Mouse (Mus musculus): ENCODE results near the gene Rorc.

Gene Rorc

DNA sequence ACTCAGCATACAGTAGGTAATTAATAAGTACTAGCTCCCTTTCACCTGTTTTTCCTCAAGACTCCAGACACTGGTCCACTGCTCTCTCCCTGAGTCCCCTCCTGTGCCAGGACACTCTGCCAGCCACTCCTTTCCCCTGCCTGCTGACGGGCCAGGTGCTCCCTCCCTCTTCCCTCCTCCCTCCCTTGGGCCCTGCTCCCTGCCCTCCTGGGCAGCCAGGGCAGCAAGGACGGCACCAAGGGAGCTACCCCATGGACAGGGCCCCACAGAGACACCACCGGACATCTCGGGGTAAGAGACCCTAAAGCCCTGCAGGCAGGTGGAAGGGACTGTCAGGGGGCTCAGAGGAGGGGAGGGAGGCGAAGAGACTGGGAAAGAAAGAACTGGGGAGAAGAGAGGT lies at the start of gene Rorc:
Rorc (plus strand) TSS at position 154 of the 400 bp plus-strand sequence.
- DNase-seq, result peak; percentile 82 to 93

DNA sequence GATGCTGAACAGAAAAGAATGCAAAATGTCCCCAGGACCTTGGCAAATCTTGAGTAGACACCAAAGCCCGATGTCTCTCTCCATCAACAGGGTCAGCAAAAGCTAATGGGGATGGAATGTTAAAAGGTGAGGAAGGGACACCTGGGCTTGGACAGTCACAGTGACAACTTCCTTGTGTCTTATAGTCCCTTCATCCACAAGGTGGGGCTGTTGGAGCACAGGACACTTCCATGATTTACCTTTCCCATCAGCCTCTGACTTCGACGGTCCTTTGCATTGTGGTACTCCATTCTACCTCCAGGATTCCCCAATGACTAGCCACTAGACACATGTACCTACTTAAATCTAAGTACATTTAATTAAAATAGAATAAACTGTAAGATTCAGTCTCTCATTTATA lies 43.9 kb upstream of the Rorc start:
- DNase-seq, result peak in 1 of 2 experiments; percentile 15

DNA sequence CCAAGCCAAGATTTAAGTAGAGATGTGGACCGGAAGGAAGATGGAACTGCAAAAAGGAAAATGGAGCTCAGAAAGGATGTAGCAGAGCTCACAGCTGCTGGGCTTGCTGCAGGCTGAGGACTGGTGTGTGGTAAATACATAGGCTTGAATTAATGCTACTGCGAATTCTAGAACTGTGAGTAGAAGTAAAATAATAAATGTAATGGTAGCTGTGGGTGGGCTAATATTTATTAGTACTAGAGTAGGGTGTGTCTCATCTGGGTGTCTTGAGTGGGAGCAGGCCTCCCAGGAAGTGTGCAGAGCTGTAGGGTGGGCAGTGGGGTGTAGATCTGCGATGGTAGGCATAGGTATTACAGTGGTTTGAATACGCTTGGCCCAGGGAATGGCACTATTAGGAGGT lies 38.2 kb upstream of the Rorc start:
- DNase-seq, result no peak

DNA sequence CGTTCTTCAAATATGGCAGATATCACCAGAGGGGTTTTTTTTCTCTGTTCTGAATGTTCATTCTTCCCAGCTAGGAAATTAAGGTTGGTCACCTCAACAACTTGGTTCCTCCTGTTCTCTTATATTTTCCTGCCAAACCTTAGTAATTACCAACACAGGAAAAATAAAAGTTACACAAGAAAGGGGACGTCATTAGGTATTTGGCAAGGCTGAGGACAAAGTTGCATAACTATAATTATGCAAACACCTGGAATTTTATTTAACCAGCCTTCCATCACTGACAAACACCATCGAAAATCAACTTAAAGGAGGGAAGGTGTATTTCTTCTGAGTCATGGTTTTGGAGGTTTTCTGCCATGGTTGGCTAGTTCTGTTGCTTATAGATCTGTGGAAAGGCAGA lies 34.1 kb upstream of the Rorc start:
- DNase-seq, result no peak

DNA sequence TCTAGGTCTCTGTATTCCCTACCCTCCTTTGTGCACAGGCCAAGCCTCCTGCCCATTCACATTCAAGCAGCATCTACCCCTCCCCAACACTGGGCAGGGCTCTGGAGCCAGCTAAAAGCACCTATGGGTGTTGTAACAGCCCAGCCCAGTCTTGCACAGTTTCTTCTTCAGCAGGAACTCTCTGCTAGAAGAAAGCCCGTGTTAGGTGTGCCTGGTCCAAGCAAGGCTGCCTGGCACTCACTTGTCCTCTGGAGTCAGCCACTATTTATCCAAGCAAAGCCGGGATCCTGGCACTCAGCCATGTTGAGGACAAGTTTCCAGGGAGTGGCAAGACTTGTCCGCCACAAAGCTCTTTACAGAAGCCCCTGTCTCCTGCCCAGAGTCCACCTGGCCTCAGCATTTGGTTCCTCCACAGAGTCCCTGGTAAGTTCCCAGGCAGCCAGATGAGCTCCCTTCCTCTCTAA lies 30.6 kb upstream of the Rorc start, which contains the start of gene Them5:
Them5 (plus strand) TSS at position 141 of the 464 bp plus-strand sequence.
- DNase-seq, result no peak

DNA sequence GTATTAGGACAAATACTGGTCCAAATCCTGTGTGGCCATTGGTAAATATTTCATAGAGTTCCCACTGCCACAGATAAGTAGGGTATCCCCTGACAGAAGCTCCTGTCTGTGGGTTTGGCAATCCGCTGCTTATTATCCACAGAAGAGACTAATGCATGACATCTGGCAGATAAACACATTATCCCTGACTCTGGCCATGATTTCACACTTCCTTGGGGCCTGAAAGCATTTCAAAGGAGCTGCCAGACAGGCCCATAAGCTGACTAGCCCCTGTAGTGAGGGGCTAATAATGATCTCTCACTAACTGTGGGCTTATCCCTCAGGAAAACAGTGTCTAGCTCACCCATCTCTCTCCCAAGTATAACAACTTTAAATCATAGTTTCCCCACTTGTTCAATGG lies 30.0 kb upstream of the Rorc start:
- DNase-seq, result no peak

DNA sequence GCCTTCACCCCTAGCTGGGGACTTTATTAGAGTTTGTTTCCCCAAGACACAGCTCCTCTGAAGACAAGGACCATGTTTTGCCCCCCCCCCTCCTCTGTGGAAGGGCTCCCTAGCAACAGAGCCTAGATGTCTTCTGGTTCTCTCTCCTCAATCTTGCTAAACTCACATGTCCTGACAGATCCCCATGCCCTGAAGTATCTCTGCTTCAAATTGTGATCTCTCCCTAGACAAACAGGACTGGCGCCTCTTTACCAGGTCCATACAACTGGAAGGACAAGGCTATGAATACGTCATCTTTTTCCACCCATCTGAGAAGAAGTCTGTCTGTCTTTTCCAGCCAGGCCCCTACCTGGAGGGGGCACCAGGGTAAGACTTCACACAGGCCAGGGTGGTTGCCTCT lies 28.4 kb upstream of the Rorc start:
- DNase-seq, result no peak

DNA sequence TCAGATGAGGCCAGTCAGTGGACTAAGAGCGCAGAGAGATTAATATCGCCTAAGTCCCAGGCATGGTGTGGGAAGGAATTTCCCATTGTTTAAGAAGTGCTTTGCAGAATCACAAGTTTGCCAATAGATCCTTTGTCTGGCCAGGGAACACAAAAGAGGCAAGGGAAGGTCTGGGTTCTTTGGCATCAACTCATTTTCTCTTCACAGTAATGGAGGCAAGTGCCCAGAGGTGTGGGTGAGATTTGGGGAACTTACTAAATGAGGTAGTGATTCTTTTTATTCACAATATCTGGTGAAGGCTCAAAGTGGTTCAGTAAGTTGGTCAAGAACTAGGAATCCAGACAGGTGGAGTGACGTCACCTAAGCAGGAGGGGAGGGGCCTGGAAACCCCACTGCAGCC lies 27.7 kb upstream of the Rorc start:
- no peak for DNase-seq

DNA sequence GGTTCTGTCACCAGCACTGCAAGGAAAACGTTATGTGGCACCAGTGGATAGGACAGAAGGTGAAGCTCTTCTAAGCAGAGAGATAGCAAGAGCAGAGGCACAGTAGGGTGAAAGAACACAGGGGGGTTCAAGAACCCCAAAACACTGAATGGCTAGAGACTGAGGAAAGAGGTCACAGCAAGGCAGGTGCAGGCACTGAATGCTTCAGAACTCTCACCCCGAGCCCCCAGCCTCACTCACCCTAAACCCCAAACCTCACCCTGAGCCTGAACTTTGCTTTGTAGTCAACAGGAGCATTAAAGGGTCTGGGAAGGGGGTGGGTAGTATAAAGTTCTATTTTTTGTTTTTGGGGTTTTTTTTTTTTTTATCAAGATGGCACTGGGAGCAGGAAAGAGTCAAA lies 24.4 kb upstream of the Rorc start:
- DNase-seq, result no peak

DNA sequence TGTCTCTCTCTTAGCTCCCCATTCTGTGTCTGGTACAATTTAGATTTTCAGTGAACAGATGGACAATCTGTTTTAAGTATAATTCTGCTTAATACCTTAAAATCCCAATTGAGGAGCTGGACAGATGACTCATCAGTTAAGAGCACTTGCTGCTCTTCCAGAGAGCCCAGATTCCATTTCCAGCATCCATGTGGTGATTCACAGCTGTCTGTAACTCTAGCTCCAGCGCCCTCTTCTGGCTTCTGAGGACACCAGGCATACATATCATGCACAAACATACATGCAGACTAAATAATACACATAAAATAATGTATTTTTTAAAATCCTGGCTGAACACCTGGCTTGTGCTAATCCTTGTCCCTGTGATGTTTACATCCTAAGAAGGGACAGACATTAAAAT lies 11.8 kb upstream of the Rorc start:
- DNase-seq, result peak in 1 of 2 experiments; percentile 38

DNA sequence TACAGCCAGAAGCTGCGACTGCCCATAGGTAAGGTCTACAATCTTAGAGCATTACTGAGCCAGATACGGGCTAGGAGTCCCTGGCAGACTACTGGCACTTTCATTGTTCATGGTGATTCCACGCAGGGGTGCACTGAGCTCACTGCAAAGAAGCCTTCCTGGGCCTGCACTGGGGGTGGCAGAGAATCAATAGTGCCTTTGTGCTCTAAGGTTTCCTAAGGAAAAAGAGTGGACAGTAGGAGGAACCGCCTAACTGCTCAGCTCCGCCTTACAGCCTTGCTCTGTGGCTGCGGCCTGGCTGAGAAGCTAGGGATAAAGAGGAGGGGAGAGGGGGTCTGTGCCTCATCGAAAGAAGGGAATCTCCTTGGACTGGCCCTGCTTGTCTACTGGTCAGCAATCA lies 10.5 kb upstream of the Rorc start, which contains the start of gene C2cd4d:
C2cd4d (plus strand) TSS at position 301 of the 400 bp plus-strand sequence.
- no peak for DNase-seq

DNA sequence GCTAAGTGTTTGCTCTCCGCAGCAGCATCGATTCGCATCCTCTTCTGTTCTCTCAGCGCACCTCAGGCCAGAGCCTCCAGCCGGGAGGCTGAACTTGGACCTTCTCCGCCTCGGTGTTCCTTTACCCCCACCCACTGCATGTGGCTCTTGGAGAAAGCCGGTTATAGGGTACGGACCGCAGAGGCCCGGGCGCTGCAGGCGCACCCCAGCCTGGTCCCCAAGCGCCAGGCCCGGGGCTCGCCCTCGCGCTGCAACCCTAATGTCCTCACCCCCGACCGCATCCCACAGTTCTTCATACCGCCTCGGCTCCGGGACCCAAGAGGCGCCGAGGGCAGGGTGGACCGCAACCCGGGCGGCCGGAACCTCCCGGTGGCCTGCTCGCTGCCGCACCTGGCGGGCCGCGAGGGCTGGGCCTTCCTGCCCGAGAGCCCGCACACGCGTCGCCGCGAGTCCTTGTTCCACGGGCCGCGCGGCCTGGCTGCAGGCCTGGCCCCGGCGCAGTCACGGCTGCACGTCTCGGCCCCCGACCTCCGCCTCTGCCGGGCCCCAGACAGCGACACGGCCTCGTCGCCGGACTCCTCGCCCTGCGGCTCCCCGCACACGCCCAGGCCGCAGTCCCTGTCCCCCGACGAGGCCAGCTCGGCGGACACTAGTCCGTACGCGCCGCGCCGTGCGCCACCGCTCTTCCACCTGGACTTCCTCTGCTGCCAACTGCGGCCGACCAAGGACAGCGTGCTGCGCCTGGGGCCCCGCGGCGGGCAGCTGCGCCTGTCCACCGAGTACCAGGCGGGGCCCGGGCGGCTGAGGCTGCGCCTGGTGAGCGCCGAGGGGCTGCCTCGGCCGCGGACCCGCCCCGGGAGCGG lies 9.1 kb upstream of the Rorc start:
- peak in 1 of 2 experiments; percentile 33 for DNase-seq

DNA sequence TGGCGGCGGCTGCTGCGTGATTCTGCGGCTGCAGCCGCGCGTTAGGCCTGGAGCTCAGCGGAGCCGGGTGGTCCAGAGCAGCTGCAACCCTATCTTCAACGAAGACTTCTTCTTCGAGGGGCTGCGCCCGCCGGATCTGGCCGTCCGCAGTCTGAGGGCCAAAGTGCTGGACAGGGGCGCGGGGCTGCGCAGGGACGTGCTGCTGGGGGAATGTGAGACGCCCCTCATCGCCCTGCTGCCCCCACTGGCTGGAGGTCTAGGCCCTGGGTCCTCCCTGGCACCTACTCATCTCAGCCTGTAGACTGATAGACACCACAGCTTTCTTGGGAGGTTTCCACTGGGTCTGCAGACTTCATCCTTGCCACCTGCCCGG lies 8.5 kb upstream of the Rorc start:
- DNase-seq, result no peak

DNA sequence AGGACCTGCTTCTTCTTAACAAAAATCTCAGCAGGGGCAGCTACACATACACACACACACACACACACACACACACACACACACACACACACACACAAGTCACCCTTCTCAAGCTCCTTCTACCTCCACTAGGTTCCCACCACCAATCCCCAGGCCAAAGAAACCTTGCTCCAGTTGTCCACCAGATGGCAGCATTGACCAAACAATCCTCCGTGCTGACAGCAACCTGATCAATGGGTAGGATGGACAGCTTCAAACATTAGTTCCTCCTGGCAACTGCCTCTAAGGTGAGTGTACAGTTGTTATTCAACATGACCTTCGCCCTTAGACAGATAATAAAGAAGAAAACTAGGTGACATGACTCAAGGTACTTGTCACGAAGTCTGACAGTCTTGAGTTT lies 5.8 kb upstream of the Rorc start:
- DNase-seq, result peak; percentile 80 to 85

DNA sequence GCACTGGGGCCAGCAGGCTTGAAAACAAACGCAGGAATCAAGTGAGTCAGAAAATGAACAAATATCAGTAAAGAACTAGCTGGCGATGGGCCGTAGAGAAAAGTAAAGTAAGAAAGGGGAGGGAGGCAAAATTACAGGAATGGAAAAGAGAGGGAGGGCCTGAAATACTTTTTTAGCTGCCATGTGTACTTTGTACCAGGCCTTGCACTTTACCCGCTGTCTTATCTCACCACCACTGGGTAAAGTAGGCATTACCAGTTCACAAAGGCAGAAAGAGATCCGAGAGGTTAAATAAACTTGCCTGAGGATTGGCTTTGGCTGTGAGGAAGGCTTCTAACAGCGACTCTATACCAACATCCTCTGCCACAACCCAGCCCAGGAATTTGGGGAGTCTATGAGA lies 5.1 kb upstream of the Rorc start:
- peak in 1 of 2 experiments; percentile 29 for DNase-seq

DNA sequence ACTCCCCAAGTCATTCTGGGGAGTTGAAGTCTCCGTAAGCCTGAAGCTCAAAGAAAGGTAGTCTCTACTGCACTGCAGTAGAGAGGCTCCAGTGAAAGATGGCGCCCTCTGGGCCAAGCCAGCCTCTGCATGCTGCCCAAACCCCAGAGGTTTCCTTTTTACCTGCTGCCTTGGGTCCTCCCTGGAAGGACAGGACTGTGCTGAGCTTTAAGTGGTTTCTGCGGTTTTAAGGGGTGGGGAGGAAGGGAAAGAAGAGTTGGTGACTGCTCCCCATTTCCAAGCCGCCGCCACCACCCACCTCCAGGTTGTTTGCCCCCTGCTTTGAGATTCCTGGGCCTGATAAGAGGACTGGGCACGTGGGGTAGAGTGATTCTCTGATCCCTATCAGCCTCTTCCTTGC lies 4.0 kb upstream of the Rorc start:
- no peak for DNase-seq

DNA sequence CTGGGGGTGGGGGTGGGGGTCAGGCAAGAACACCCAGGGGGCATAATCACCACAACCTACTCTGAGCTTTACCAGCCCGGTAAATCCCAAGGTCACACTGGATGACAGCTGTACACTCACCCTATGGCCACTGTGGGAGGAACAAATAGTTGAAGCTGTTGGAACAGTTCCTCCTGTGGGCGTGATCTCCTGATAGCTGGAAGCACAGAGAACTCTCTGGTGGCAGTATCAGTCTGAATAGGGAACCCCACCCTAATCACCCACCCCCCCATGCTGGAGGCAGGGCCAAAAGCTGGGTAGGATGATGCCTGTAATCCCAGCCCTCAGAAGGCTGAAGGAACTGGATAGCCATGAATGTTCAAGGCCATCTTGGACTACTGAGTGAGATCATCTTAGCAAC lies 2.9 kb upstream of the Rorc start:
- no peak for DNase-seq

DNA sequence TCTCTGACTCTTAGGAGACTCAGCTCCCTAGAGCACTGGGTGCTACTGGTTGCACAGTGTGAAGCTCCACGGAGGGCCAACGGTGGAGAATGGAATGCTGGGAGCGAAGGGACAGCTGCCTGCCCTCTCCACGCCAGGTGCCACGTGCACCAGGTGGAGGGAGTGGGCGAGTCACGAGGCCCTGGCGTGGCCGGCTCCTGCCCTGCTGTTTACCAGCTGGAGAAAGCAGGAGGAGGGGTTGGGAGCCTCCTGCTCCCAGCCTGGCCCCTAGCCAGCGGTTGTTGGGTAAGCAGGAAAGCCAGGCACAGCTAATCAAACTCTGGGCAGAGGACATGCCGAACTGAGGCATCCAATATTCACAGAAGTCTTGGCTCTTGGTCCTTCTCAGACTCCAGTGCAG lies 957 bp upstream of the Rorc start:
- peak; percentile 95 to 97 for DNase-seq

DNA sequence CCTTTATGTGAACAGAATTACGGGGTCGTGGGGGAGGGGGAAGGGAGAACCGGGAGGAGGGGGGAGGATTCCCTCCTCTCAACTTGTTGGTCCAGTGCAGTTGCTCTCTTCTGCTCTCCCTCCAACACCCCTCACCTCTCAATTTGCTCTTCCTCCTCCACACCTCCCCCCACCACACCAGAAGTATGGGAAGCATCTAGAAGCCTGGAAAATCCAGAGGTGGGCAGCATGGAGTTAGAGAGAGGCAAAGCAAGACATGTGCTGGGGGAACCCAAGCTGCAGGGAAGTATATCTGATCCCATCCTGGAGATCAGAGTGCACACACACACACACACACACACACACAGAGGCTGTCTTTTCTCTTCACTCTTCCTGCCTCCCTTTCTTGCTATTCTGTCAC lies 556 bp upstream of the Rorc start:
- DNase-seq, result no peak

DNA sequence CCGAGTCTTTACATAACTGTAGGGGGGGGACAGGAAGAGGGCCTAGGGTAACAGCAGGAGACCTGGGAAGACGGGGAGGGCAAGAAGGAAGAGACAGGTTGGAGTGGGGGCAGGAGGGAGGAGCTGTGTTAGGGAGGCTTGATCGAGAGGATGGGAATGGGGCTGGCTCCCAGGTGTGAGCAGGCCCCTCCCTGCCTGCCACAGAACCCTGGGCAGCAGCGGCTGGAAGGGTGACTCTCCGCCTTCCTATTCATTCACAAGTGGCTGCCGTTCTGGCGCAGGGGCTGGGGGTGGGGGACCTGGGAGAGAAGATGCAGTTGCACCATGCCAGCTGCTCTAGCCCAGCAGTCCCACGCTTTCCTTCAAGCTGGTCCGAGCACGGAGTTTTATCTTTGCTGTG lies 496 bp downstream of the Rorc start:
- DNase-seq, result peak; percentile 37 to 75

DNA sequence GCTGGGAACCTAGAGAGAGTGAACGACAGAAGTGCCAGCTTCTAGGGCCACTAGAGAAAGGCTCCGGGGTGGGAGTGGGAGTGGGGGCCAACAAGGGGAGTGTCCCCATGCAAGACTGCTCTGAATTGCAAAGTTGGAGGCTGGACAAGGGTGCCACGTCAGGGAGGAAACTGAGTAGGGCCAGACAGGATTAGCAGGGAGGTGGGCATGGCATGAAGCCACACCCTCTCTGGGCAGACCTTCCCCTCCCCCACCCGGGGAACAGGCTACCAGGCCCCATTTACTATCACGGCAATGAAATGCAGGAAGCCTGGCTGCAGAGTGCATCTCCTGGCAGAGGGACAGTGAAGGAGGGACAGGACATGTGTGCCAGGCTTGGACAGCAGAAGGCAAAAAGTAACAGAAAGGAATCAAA lies 1.0 kb downstream of the Rorc start:
- peak; percentile 73 to 82 for DNase-seq

DNA sequence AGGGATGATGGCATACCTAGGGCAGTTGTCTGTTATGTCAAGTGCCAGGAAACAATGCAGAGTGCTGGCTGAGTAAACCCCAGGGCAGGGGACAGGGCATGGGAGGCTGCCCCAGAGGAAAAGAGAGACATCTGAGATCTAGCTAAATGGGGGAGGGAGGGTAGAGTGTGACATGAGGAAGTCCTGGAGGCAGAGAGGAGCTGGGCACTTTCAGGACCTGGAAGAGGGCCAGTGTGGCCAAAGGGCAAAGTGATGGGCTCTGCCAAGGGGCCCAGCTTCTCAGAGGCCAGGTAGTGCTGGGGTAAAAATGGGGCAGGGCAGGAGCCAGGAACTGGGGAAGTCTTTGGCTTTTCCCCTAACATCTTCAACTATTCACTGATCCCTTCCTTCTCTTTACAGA lies 2.0 kb downstream of the Rorc start:
- peak; percentile 84 to 85 for DNase-seq

DNA sequence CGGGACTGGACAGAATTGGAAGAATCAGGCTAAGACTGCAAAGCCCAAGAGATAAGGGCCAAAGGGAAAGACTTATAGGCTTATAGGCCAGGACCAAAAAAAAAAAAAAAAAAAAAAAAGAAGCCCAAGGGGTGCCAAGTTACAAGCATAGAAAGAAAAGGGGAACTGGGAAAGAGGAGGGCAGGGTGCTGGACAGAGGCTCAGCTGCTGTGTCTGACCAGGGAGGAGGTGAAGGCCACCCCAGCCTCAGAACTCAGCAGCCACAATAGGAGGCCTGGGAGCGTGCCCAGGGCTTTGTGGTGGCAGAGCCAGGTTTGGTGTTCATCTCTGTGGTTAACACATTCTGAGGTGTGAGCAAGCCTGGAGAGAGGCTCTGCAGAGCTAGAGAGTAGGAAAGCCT lies 2.6 kb downstream of the Rorc start:
- DNase-seq, result no peak

DNA sequence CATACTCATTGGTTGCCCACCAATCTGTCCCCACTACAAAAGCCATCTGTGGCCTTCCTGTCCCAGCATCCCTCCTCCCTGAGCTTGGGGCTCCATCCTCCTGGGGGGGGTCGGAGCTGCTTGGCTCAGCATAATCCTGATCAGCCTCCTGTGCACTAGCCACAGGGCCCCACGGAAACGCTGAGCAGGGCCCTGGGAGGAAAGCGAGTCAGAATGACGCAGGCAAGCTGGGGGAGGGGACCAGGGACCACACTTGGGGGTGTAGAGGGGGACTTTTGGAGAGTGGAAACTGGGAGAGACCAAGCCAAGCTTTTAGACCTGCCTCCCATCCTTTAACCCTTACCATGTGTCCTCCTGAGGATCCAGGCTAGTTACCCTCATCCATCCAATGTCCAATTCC lies 3.3 kb downstream of the Rorc start:
- DNase-seq, result no peak
